Mouse (Mus musculus) CH12.LX (cell line): ENCODE data around the gene Tulp1. TPM values are rescaled to one million over a fixed set of nuclear protein-coding genes. Genes with fewer than 3 reads are reported as not detected.

Experiments
- DNase-seq: peaks from one replicate; pipeline ENCODE4 v3.0.0-alpha.2; 2013; ENCODE audit errors: extremely low read depth
- H3K27ac ChIP-seq: 2 replicates; pipeline ENCODE4 v1.5.1; 2012; ENCODE audit warnings: low read depth, mild to moderate bottlenecking, control low read depth, moderate library complexity; ENCODE audit not compliant: insufficient read depth
- H3K27me3 ChIP-seq: replicated peaks from 2 replicates; pipeline ENCODE3; 2012; ENCODE audit warnings: inconsistent platforms
- H3K36me3 ChIP-seq, 2 experiments: replicated peaks in 1 of 2; 2 replicates each; pipeline versions ENCODE3 to v1.6.1; 2012; ENCODE audit warnings: inconsistent platforms in 1 of 2, low read length in 1 of 2, mild to moderate bottlenecking in 1 of 2, mixed read lengths in 1 of 2, moderate library complexity in 1 of 2; ENCODE audit not compliant: control insufficient read depth in 1 of 2, insufficient read depth in 1 of 2
- H3K4me1 ChIP-seq, 2 experiments: 2 replicates each; pipeline ENCODE4 v1.6.1; 2012; ENCODE audit warnings: inconsistent platforms in 1 of 2, moderate library complexity in 1 of 2; ENCODE audit not compliant: insufficient read depth in 2 of 2, control insufficient read depth in 1 of 2
- H3K4me2 ChIP-seq: 2 replicates; pipeline ENCODE4 v1.6.1; 2012; ENCODE audit warnings: low read depth, mild to moderate bottlenecking, control low read depth; ENCODE audit not compliant: poor library complexity, insufficient read depth, severe bottlenecking
- H3K4me3 ChIP-seq, 3 experiments: fragments of 150-350 bp in 1 of 3; sonication (generic) in 1 of 3; replicated peaks in 1 of 3; 2 replicates each; pipeline versions ENCODE3 to v1.5.1; 2011 to 2012; ENCODE audit warnings: low read depth in 2 of 3, low read length in 2 of 3, mild to moderate bottlenecking in 2 of 3, moderate library complexity in 2 of 3, control low read depth in 1 of 3, improper control_type of control experiment in 1 of 3, inconsistent platforms in 1 of 3, mixed read lengths in 1 of 3; ENCODE audit not compliant: poor library complexity in 1 of 3
- H3K79me2 ChIP-seq: replicated peaks from 2 replicates; pipeline ENCODE4 v1.6.1; 2012; ENCODE audit warnings: mild to moderate bottlenecking, moderate library complexity; ENCODE audit not compliant: control insufficient read depth, poor library complexity, insufficient read depth, severe bottlenecking; ENCODE audit errors: extremely low read depth
- H3K9ac ChIP-seq: 2 replicates; pipeline ENCODE4 v1.6.1; 2012; ENCODE audit warnings: low read depth, mild to moderate bottlenecking, control low read depth, moderate library complexity; ENCODE audit not compliant: insufficient read depth
- H3K9me3 ChIP-seq: replicated peaks from 2 replicates; pipeline ENCODE3; 2012; ENCODE audit warnings: low read length, inconsistent platforms, mixed read lengths
- BHLHE40 ChIP-seq: IDR thresholded peaks from 2 replicates; pipeline ENCODE4 v1.6.1; 2011; ENCODE audit warnings: mild to moderate bottlenecking, low read depth, low read length, improper control_type of control experiment
- CHD1 ChIP-seq: IDR thresholded peaks from 2 replicates; pipeline ENCODE4 v1.6.1; 2012; ENCODE audit warnings: low read depth, low read length, improper control_type of control experiment, inconsistent platforms
- CHD2 ChIP-seq: IDR thresholded peaks from 2 replicates; pipeline ENCODE4 v1.6.1; 2011; ENCODE audit warnings: low read length, improper control_type of control experiment
- CTCF ChIP-seq, 2 experiments: IDR thresholded peaks in 1 of 2; conservative IDR thresholded peaks in 1 of 2; 2 replicates each; pipeline ENCODE4 v1.5.1; 2011 to 2012; ENCODE audit warnings: low read depth in 2 of 2, low read length in 2 of 2, improper control_type of control experiment in 1 of 2, inconsistent platforms in 1 of 2, mild to moderate bottlenecking in 1 of 2, moderate library complexity in 1 of 2
- E2F4 ChIP-seq: IDR thresholded peaks from 2 replicates; pipeline ENCODE4 v1.6.1; 2011; ENCODE audit warnings: low read depth, low read length, improper control_type of control experiment; ENCODE audit not compliant: insufficient replicate concordance
- ELF1 ChIP-seq: IDR thresholded peaks from 2 replicates; pipeline ENCODE4 v1.6.1; 2014; ENCODE audit warnings: low read depth, mild to moderate bottlenecking, inconsistent platforms, low read length, improper control_type of control experiment
- EP300 ChIP-seq: IDR thresholded peaks from 2 replicates; pipeline ENCODE4 v1.6.1; 2011; ENCODE audit warnings: low read length, improper control_type of control experiment
- ETS1 ChIP-seq: conservative IDR thresholded peaks from 2 replicates; pipeline ENCODE4 v1.6.1; 2012; ENCODE audit warnings: low read depth, mild to moderate bottlenecking, inconsistent platforms, low read length, improper control_type of control experiment, moderate library complexity
- GABPA ChIP-seq: IDR thresholded peaks from 2 replicates; pipeline ENCODE4 v1.6.1; 2012; ENCODE audit warnings: low read depth, low read length, improper control_type of control experiment, inconsistent platforms; ENCODE audit not compliant: insufficient replicate concordance
- HCFC1 ChIP-seq: IDR thresholded peaks from 2 replicates; pipeline ENCODE4 v1.6.1; 2012; ENCODE audit warnings: low read depth, mild to moderate bottlenecking, inconsistent platforms, low read length, improper control_type of control experiment
- IRF4 ChIP-seq: IDR thresholded peaks from 2 replicates; pipeline ENCODE4 v1.6.1; 2014; ENCODE audit warnings: low read depth, mild to moderate bottlenecking, inconsistent platforms, low read length, improper control_type of control experiment
- JUN ChIP-seq: IDR thresholded peaks from 2 replicates; pipeline ENCODE4 v1.6.1; 2011; ENCODE audit warnings: low read depth, mild to moderate bottlenecking, low read length, improper control_type of control experiment, moderate library complexity; ENCODE audit not compliant: insufficient read depth
- JUND ChIP-seq: conservative IDR thresholded peaks from 2 replicates; pipeline ENCODE4 v1.6.1; 2011; ENCODE audit warnings: low read depth, low read length, improper control_type of control experiment
- KAT2A ChIP-seq: IDR thresholded peaks from 2 replicates; pipeline ENCODE4 v1.6.1; 2012; ENCODE audit warnings: low read length, improper control_type of control experiment, inconsistent platforms; ENCODE audit not compliant: insufficient replicate concordance
- MAFK ChIP-seq: IDR thresholded peaks from 2 replicates; pipeline ENCODE4 v1.6.1; 2011; ENCODE audit warnings: low read length, improper control_type of control experiment; ENCODE audit not compliant: insufficient replicate concordance
- MAX ChIP-seq: IDR thresholded peaks from 2 replicates; pipeline ENCODE4 v1.6.1; 2011; ENCODE audit warnings: low read length, improper control_type of control experiment
- MAZ ChIP-seq: IDR thresholded peaks from 2 replicates; pipeline ENCODE4 v1.6.1; 2012; ENCODE audit warnings: low read depth, mild to moderate bottlenecking, inconsistent platforms, low read length, improper control_type of control experiment, moderate library complexity
- MEF2A ChIP-seq: IDR thresholded peaks from 2 replicates; pipeline ENCODE4 v1.6.1; 2014; ENCODE audit warnings: low read depth, mild to moderate bottlenecking, inconsistent platforms, low read length, improper control_type of control experiment, borderline replicate concordance
- MXI1 ChIP-seq: IDR thresholded peaks from 2 replicates; pipeline ENCODE4 v1.6.1; 2011; ENCODE audit warnings: mild to moderate bottlenecking, low read depth, low read length, improper control_type of control experiment
- MYC ChIP-seq: IDR thresholded peaks from 2 replicates; pipeline ENCODE4 v1.6.1; 2011; ENCODE audit warnings: low read depth, mild to moderate bottlenecking, improper control_type of control experiment, low read length
- NELFE ChIP-seq: IDR thresholded peaks from 2 replicates; pipeline ENCODE4 v1.6.1; 2011; ENCODE audit warnings: low read depth, low read length, improper control_type of control experiment
- NRF1 ChIP-seq: IDR thresholded peaks from 2 replicates; pipeline ENCODE4 v1.6.1; 2014; ENCODE audit warnings: low read depth, mild to moderate bottlenecking, inconsistent platforms, low read length, improper control_type of control experiment, moderate library complexity
- PAX5 ChIP-seq: IDR thresholded peaks from 2 replicates; pipeline ENCODE4 v1.6.1; 2012; ENCODE audit warnings: low read length, inconsistent platforms, mixed read lengths
- POLR2A ChIP-seq: IDR thresholded peaks from 2 replicates; pipeline ENCODE4 v1.6.1; 2011; ENCODE audit warnings: low read depth, mild to moderate bottlenecking, improper control_type of control experiment, low read length
- POLR2AphosphoS2 ChIP-seq: IDR thresholded peaks from 2 replicates; pipeline ENCODE4 v1.6.1; 2011; ENCODE audit warnings: low read depth, low read length, improper control_type of control experiment
- RAD21 ChIP-seq: IDR thresholded peaks from 2 replicates; pipeline ENCODE4 v1.6.1; 2011; ENCODE audit warnings: low read depth, mild to moderate bottlenecking, low read length, improper control_type of control experiment, moderate library complexity
- RCOR1 ChIP-seq: conservative IDR thresholded peaks from 2 replicates; pipeline ENCODE4 v1.6.1; 2012; ENCODE audit warnings: low read depth, mild to moderate bottlenecking, inconsistent platforms, low read length, improper control_type of control experiment
- SIN3A ChIP-seq: IDR thresholded peaks from 2 replicates; pipeline ENCODE4 v1.6.1; 2012; ENCODE audit warnings: low read length, improper control_type of control experiment, inconsistent platforms
- SMC3 ChIP-seq: IDR thresholded peaks from 2 replicates; pipeline ENCODE4 v1.6.1; 2011; ENCODE audit warnings: low read depth, low read length, improper control_type of control experiment
- TCF12 ChIP-seq: IDR thresholded peaks from 2 replicates; pipeline ENCODE4 v1.6.1; 2014; ENCODE audit warnings: low read depth, mild to moderate bottlenecking, inconsistent platforms, low read length, improper control_type of control experiment
- UBTF ChIP-seq: IDR thresholded peaks from 2 replicates; pipeline ENCODE4 v1.6.1; 2012; ENCODE audit warnings: low read depth, mild to moderate bottlenecking, inconsistent platforms, low read length, improper control_type of control experiment, moderate library complexity
- USF2 ChIP-seq: conservative IDR thresholded peaks from 2 replicates; pipeline ENCODE4 v1.6.1; 2011; ENCODE audit warnings: low read depth, low read length, improper control_type of control experiment
- ZC3H11A ChIP-seq: IDR thresholded peaks from 2 replicates; pipeline ENCODE4 v1.6.1; 2012; ENCODE audit warnings: low read depth, mild to moderate bottlenecking, inconsistent platforms, low read length, improper control_type of control experiment
- ZKSCAN1 ChIP-seq: IDR thresholded peaks from 2 replicates; pipeline ENCODE4 v1.6.1; 2012; ENCODE audit warnings: low read depth, inconsistent platforms, low read length, improper control_type of control experiment, borderline replicate concordance
- ZMIZ1 ChIP-seq: IDR thresholded peaks from 2 replicates; pipeline ENCODE4 v1.6.1; 2012; ENCODE audit warnings: low read depth, mild to moderate bottlenecking, inconsistent platforms, low read length, improper control_type of control experiment
- dilution Hi-C: fragments of 300-500 bp; cut with MboI; formaldehyde crosslinking; loops from 2 replicates; pipeline ENCODE4 v1.14.3; 2020; ENCODE audit warnings: low sequenced_read_pairs; ENCODE audit not compliant: extremely low pct_unique_long_range_greater_than_20kb, extremely low pct_ligation_motif_present
- in situ Hi-C: fragments of 300-500 bp; cut with MboI; formaldehyde crosslinking; loops from 3 replicates; pipeline ENCODE4 v1.14.3; 2019; ENCODE audit warnings: low sequenced_read_pairs, low pct_ligation_motif_present, low pct_unique_long_range_greater_than_20kb, mixed read lengths
- polyA plus RNA-seq: library from polyadenylated mRNA; unstranded; fragments of >175 nt; gene quantifications from 2 replicates; pipeline ENCODE4 v1.2.1, GENCODE M21; 2012; ENCODE audit warnings: low read depth; ENCODE audit not compliant: insufficient read length
- total RNA-seq, 2 experiments: library from RNA; depleted of rRNA; stranded (reverse); fragments of 300-350 nt in 1 of 2; fragments of >200 nt in 1 of 2; gene quantifications; 2 replicates each; pipeline ENCODE4 v1.2.3; 2012 to 2014

The Tulp1 gene
- total and polyA plus RNA-seq, 3 experiments: not detected

DNA sequence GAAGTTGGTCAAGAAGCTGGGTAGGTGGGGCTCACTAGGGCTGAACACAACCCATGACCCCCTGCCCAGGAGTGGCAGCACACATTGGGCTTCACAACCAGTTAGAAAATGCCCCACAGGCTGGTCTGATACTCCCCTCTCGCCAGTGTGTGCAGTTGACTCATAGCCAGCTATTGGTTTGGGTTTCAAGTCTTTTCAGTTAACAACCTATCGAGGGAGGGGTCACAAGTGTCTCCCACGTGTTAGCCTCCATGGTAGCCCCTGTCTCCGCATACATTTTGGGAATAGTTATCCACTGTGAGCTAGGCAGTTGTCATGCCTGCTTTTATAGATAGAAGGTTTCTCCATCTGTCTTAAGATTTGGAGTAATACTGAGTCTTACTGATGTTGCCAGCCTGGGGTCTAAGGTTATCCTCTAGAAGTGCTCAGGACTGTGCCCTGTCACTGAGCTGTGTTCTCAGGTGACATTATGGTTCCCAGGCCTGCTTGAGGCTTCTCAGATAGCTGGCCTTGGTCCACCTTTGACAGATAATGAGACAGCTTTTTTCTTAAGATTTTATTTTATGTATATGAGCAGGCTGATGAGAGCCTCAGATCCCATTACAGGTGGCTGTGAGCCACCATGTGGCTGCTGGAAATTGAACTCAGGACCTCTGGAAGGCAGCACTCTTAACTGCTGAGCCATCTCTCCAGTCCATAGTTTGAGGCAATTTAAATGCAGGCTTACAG is 35.4 kb downstream of the Tulp1 start:
- Histone ChIP-seq H3K79me2 (peaks cover 15% of the 10 kb centered on the region), H3K27me3 (peaks cover 10% of the 10 kb centered on the region), H3K36me3 (peaks cover 35 to 59% of the 10 kb centered on the region in 2 experiments), H3K4me3 (peak overlapping the region; percentile 90 to 100 (median 93)), H3K9ac (peak overlapping the region; percentile 98), H3K9me3 (no peaks in the 10 kb centered on the region), H3K4me2 (peak overlapping the region; percentile 88), H3K4me1 (peaks cover 13 to 26% of the 10 kb centered on the region in 2 experiments), H3K27ac (peak overlapping the region; percentile 74; the same call in 1 of the 2 replicates)
- dilution Hi-C loops (no loop called here), in situ Hi-C loops (no loop called here)
- TF ChIP-seq CHD1: peak; percentile 90; the same call in 1 of the 2 replicates
- no peak for TF ChIP-seq MAZ
- no peak for TF ChIP-seq USF2
- peak; percentile 54; the same call in 1 of the 2 replicates for TF ChIP-seq CHD2
- TF ChIP-seq MAFK: no peak
- TF ChIP-seq ETS1: no peak
- TF ChIP-seq CTCF (conservative IDR thresholded peaks at IDR 0.05 in 1 of 2, IDR thresholded peaks at IDR 0.05 in 1 of 2; ENCODE audit: low read depth in 2 of 2, low read length in 2 of 2): no peak
- no peak for TF ChIP-seq UBTF
- TF ChIP-seq PAX5: no peak
- TF ChIP-seq MYC: peak; percentile 62
- no peak for TF ChIP-seq JUN
- TF ChIP-seq GABPA: no peak
- no peak for TF ChIP-seq IRF4
- peak; percentile 57; the same call in 1 of the 2 replicates for TF ChIP-seq ZMIZ1
- no peak for TF ChIP-seq JUND
- TF ChIP-seq BHLHE40: 0 out of 2 replicates have a peak, but pooled peaks have one; percentile 17
- no peak for TF ChIP-seq E2F4
- TF ChIP-seq ZKSCAN1: no peak
- no peak; the same call in 1 of the 2 replicates for TF ChIP-seq POLR2AphosphoS2
- TF ChIP-seq TCF12: peak; percentile 23; the same call in 1 of the 2 replicates
- TF ChIP-seq NELFE: peak; percentile 28; the same call in 1 of the 2 replicates
- 0 out of 2 replicates have a peak, but pooled peaks have one; percentile 17 for TF ChIP-seq RCOR1
- no peak for TF ChIP-seq ELF1
- peak; percentile 20; the same call in 1 of the 2 replicates for TF ChIP-seq POLR2A
- TF ChIP-seq SMC3: no peak
- 0 out of 2 replicates have a peak, but pooled peaks have one; percentile 56 for TF ChIP-seq KAT2A
- TF ChIP-seq MXI1: peak; percentile 82; the same call in 1 of the 2 replicates
- TF ChIP-seq MEF2A: no peak
- TF ChIP-seq HCFC1: no peak; the same call in 1 of the 2 replicates
- TF ChIP-seq EP300: no peak
- TF ChIP-seq NRF1: no peak
- no peak for TF ChIP-seq RAD21
- TF ChIP-seq MAX: peak; percentile 83; the same call in 1 of the 2 replicates
- TF ChIP-seq ZC3H11A: no peak
- no peak; the same call in 1 of the 2 replicates for TF ChIP-seq SIN3A
- peak; percentile 55 for DNase-seq
